Mouse (Mus musculus) intestine, embryonic 16.5 days (tissue): ENCODE measurements around the gene Tmem120a. TPM values are rescaled to one million over a fixed set of nuclear protein-coding genes. Genes with fewer than 3 reads are reported as not detected.

Source experiments
- microRNA-seq: library from miRNA; unstranded; fragments of <30 nt; microRNA quantifications from one replicate; pipeline ENCODE4, GENCODE M21; 2016
- polyA plus RNA-seq: library from polyadenylated mRNA; unstranded; fragments of >200 nt; fragmentation: Nextera tagmentation; extraction: Ambion mirVana; gene quantifications from 2 replicates; pipeline ENCODE4 v1.2.1, GENCODE M21; 2015

The Tmem120a gene
- polyA plus RNA-seq, 1 experiment from 2014 or later, result 65.1 TPM

Small RNA genes lying within 50 kb of the gene (microRNA-seq; reads per million reads assigned to microRNA genes)
- not detected for gene Mir7034

Other genes starting within 250 kb of the Tmem120a start
- gene Hip1, start 199.3 kb downstream of the Tmem120a start, polyA plus RNA-seq, result 15.0 and 15.3 TPM in 2 replicates
- not detected in 2 replicates for gene Ccl26, start 180.9 kb downstream of the Tmem120a start, polyA plus RNA-seq
- 34.3 and 34.5 TPM in 2 replicates for gene Ccl24, start 171.4 kb downstream of the Tmem120a start, polyA plus RNA-seq
- gene Rhbdd2, start 111.8 kb downstream of the Tmem120a start, polyA plus RNA-seq, result 32.1 and 32.4 TPM in 2 replicates
- 111 and 116 TPM in 2 replicates for gene Por, start 74.4 kb downstream of the Tmem120a start, polyA plus RNA-seq
- 0.21 and 0.35 TPM in 2 replicates for gene Styxl1, start 33.9 kb upstream of the Tmem120a start, polyA plus RNA-seq
- 873 and 892 TPM in 2 replicates for gene Mdh2, start 34.0 kb upstream of the Tmem120a start, polyA plus RNA-seq
- 2.6 and 3.1 TPM in 2 replicates for gene Srrm3, start 62.4 kb upstream of the Tmem120a start, polyA plus RNA-seq
- 112 and 114 TPM in 2 replicates for gene Hspb1, start 143.5 kb upstream of the Tmem120a start, polyA plus RNA-seq
- 137 and 144 TPM in 2 replicates for gene Ywhag, start 190.2 kb upstream of the Tmem120a start, polyA plus RNA-seq
- gene Ssc4d, start 230.1 kb upstream of the Tmem120a start, polyA plus RNA-seq, result 2.3 and 2.9 TPM in 2 replicates
- gene Zp3, start 235.7 kb upstream of the Tmem120a start, polyA plus RNA-seq, result 0.68 and 1.5 TPM in 2 replicates